Mouse (Mus musculus) kidney, adult 2 months (tissue): ENCODE measurements at regions not wholly inside any gene's neighbourhood (a gene's known extent, or its start where the extent isn't known, plus 50 kb on each side); places are given as distances from the start of the nearest gene placed in this dataset.

Experiments
- CTCF ChIP-seq: fragments of 200-500 bp; conservative IDR thresholded peaks from 2 replicates; pipeline ENCODE4 v1.5.1; 2011; ENCODE audit warnings: low read depth, mild to moderate bottlenecking, control low read depth, low read length, moderate library complexity, mixed read lengths; ENCODE audit not compliant: insufficient read depth, insufficient read length
- POLR2A ChIP-seq: fragments of 200-500 bp; IDR thresholded peaks from one replicate; pipeline ENCODE4 v1.6.1; 2011; ENCODE audit warnings: low read depth, low read length, control low read depth

DNA sequence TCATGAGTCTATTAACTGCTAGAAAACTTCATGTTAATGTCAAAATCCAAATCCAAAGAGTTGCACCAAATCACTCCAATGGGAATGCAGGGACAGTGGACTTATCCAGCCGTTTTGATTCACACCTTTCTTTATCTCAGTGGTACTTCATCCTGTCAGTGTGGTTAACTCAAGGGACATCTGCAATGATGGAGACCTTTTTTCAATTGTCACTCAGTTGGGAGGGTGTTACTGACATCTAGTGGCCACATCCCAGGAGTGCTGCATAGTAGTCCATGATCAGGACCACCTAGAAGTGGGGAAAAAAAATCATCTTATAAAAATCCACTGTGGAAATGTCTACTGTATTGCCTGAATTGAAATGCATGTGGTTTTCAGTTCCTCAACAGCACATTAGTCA is 372.1 kb downstream of the Nsun3 start:
- TF ChIP-seq POLR2A = no peak
- TF ChIP-seq CTCF = 0 out of 2 replicates have a peak, but pooled peaks have one; percentile 17
